ENCODE assay signal across 8 mouse cellular contexts in the genomic region with DNA sequence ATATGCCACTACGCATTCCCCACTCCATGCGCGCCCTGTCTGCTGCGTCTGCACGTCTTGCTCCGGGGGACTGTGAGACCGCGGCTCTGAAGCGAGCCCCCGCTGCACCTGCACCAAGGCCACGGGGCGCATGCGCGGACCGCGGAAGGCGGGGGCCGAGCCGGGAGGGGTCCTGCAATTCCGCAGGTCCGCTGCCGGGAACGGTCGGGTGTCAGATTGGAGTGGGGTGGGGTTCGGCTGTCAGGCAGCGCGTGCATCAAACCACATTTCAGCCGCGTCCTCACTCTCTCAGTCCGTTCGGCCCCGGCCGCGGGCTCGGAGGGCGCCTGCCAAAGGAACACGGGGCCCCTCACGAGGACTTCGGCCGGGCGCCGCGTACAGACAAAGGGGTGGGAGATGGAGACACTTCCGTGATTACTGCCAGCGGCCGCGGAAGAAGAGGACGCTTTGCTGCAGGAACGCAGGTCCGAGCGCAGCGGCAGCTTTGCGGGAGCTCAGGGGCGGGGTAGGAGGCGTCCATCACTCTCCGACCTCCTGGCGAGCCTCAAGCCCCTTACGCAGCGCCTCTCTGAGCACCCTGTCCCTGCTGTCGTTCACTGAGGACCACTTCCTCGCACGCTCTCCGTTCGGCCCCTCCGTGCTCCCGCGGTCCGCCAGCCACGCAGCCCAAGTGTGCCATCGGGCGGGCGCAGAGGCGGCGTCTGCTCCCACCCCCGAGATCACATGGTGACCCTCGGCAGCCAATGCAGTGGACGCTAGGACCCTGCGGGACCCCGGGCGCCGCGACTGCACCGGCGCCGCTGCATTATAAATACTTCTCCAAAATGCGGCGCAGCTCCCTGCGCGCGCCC. TPM values are rescaled to one million over a fixed set of nuclear protein-coding genes. Genes with fewer than 3 reads are reported as not detected.
DNase-seq lines count a peak whose midpoint lies in the region; ATAC-seq and TF ChIP-seq lines count a peak whose summit lies in the region.

Nat8l (plus strand) TSS at position 142 of the 851 bp plus-strand sequence.

- peak within 1 kb of the TSS; percentile 52 for H3K4me3 ChIP-seq in kidney, adult 2 months (ENCODE audit: insufficient read depth, low read depth, low read length)
- peak within 1 kb of the TSS; percentile 68 for H3K4me3 ChIP-seq in heart, embryonic 12.5 days
- H3K4me3 ChIP-seq in layer of hippocampus, adult 2 months: peak within 1 kb of the TSS; percentile 73
- peak within 1 kb of the TSS; percentile 56 for H3K4me3 ChIP-seq in liver, postnatal 0 days (ENCODE audit: low read depth, low read length)
- H3K4me3 ChIP-seq in olfactory bulb, adult 2 months (ENCODE audit: insufficient read depth, low read depth, low read length): peak within 1 kb of the TSS; percentile 86

- no peaks in the 10 kb centered on the region for H3K4me1 ChIP-seq in kidney, adult 2 months (ENCODE audit: control insufficient read depth, insufficient read depth, low read length)
- H3K4me1 ChIP-seq in heart, embryonic 12.5 days (replicated peaks): peaks cover 5% of the 10 kb centered on the region; the same call in 1 of the 2 replicates
- H3K4me1 ChIP-seq in liver, postnatal 0 days (ENCODE audit: insufficient read depth): peaks cover 17% of the 10 kb centered on the region; the same call in 1 of the 2 replicates
- H3K4me1 ChIP-seq in olfactory bulb, adult 2 months (ENCODE audit: control insufficient read depth, insufficient read depth, low read length): peaks cover 40% of the 10 kb centered on the region

- DNase-seq in kidney, adult 2 months: peak; percentile 14
- DNase-seq in kidney, adult 11 months: no peak
- DNase-seq in embryo, embryonic 11 days: peak; percentile 93
- peak; percentile 90 to 92 for DNase-seq in layer of hippocampus, adult 2 months (ENCODE audit: low spot score in 2 of 2)
- peak; percentile 52 for DNase-seq in liver, postnatal 0 days
- peak; percentile 80 for DNase-seq in thymus, postnatal 4 days

- no peaks in the 10 kb centered on the region for H3K9me3 ChIP-seq in heart, embryonic 12.5 days (replicated peaks)
- no peaks in the 10 kb centered on the region for H3K9me3 ChIP-seq in liver, postnatal 0 days (ENCODE audit: low read length)

- TF ChIP-seq POLR2A in kidney, adult 2 months (IDR thresholded peaks at IDR 0.05; ENCODE audit: low read depth, low read length): no peak
- peak; percentile 61 for TF ChIP-seq POLR2A in olfactory bulb, adult 2 months (IDR thresholded peaks at IDR 0.05; ENCODE audit: insufficient read depth, low read depth, low read length)

- H3K9ac ChIP-seq in heart, embryonic 12.5 days: peak within 1 kb of the TSS; percentile 67
- H3K9ac ChIP-seq in liver, postnatal 0 days (replicated peaks): peak within 1 kb of the TSS; percentile 38; the same call in 1 of the 2 replicates

- TF ChIP-seq CTCF in kidney, adult 2 months (conservative IDR thresholded peaks at IDR 0.05; ENCODE audit: insufficient read depth, insufficient read length, low read depth, low read length): no peak
- TF ChIP-seq CTCF in layer of hippocampus, adult 2 months (conservative IDR thresholded peaks at IDR 0.05): no peak
- no peak for TF ChIP-seq CTCF in liver, postnatal 0 days (IDR thresholded peaks at IDR 0.05; ENCODE audit: low read depth)
- TF ChIP-seq CTCF in olfactory bulb, adult 2 months (IDR thresholded peaks at IDR 0.05; ENCODE audit: insufficient read depth, low read depth, low read length): no peak

- H3K27me3 ChIP-seq in kidney, adult 2 months (replicated peaks; ENCODE audit: control insufficient read depth, insufficient read depth, low read length): peaks cover 2% of the 10 kb centered on the region; the same call in 1 of the 2 replicates
- H3K27me3 ChIP-seq in heart, embryonic 12.5 days (replicated peaks): peaks cover 73% of the 10 kb centered on the region
- H3K27me3 ChIP-seq in liver, postnatal 0 days (ENCODE audit: insufficient read depth, low read length): peaks cover 53% of the 10 kb centered on the region

- H3K36me3 ChIP-seq in kidney, adult 2 months (ENCODE audit: control insufficient read depth, insufficient read depth, low read length): no peaks in the 10 kb centered on the region
- peaks cover 5% of the 10 kb centered on the region; the same call in 1 of the 2 replicates for H3K36me3 ChIP-seq in heart, embryonic 12.5 days
- H3K36me3 ChIP-seq in liver, postnatal 0 days (replicated peaks; ENCODE audit: insufficient read depth, low read length): no peaks in the 10 kb centered on the region

- WGBS in kidney, adult 2 months: 2% methylated on average over 90 of the region's 90 CpGs
- under 1% methylated on average over 89 of the region's 90 CpGs for WGBS in heart, embryonic 12.5 days
- WGBS in liver, postnatal 0 days (ENCODE audit: insufficient replicate concordance): under 1% methylated on average over 79 of the region's 90 CpGs
- WGBS in olfactory bulb, adult 2 months: under 1% methylated on average over 90 of the region's 90 CpGs

- peak within 1 kb of the TSS; percentile 96 for H3K4me2 ChIP-seq in heart, embryonic 12.5 days
- peak within 1 kb of the TSS; percentile 70 for H3K4me2 ChIP-seq in liver, postnatal 0 days (ENCODE audit: low read depth, low read length)

- ATAC-seq in heart, embryonic 12.5 days (ENCODE audit: insufficient number of reproducible peaks, low FRiP score): peak; percentile 72
- ATAC-seq in liver, postnatal 0 days: peak; percentile 51

- no peak within 1 kb of the TSS for H3K27ac ChIP-seq in kidney, adult 2 months (ENCODE audit: insufficient read depth, low read depth, low read length)
- H3K27ac ChIP-seq in heart, embryonic 12.5 days (ENCODE audit: poor library complexity, severe bottlenecking): no peak within 1 kb of the TSS
- peak within 1 kb of the TSS; percentile 97 for H3K27ac ChIP-seq in layer of hippocampus, adult 2 months
- 0 out of 2 replicates have a peak within 1 kb of the TSS, but pooled peaks have one; percentile 0 for H3K27ac ChIP-seq in liver, postnatal 0 days (ENCODE audit: low read depth)
- peak within 1 kb of the TSS; percentile 91 for H3K27ac ChIP-seq in olfactory bulb, adult 2 months (ENCODE audit: insufficient read depth, low read depth, low read length)

- no peak for TF ChIP-seq EP300 in liver, postnatal 0 days (IDR thresholded peaks at IDR 0.05; ENCODE audit: low read depth)

RNA-seq across cellular contexts. Expression of gene Nat8l, which starts in this region (rescaled TPM):
- polyA plus RNA-seq in kidney, adult 2 months (2012; rRNA removed): 5.8 and 6.5 TPM in 2 replicates
- 0.64 and 0.73 TPM in 2 replicates for polyA plus RNA-seq in heart, embryonic 12.5 days (2016; fragmentation: Nextera tagmentation; extraction: Ambion mirVana)
- 100 to 1,000 TPM; 139 to 141 TPM for total RNA-seq in layer of hippocampus, adult 2 months (2021)
- polyA plus RNA-seq in liver, postnatal 0 days (2015; fragmentation: Nextera tagmentation; extraction: Ambion mirVana): 0.08 and 0.14 TPM in 2 replicates
- polyA plus RNA-seq in olfactory bulb, adult 2 months (2012; ENCODE audit: insufficient read depth, insufficient read length, low replicate concordance, missing spikeins): 93.3 TPM in 1 of 2 replicates, not detected in the other

Comparison
In these comparisons a context has a peak if more than half of its experiments do, and no peak if none do; other contexts are left out.
1. Peak in ATAC-seq, H3K4me3 ChIP-seq, H3K9ac ChIP-seq and H3K4me2 ChIP-seq in heart, embryonic 12.5 days; RNA of the gene not detected or under 1 TPM.
2. Peak in DNase-seq, ATAC-seq, H3K4me3 ChIP-seq, H3K27ac ChIP-seq, H3K9ac ChIP-seq and H3K4me2 ChIP-seq in liver, postnatal 0 days; RNA of the gene not detected or under 1 TPM.
3. H3K27ac ChIP-seq: peak in layer of hippocampus, adult 2 months (single experiment) and olfactory bulb, adult 2 months (single experiment); none in kidney, adult 2 months (single experiment) and heart, embryonic 12.5 days (single experiment).
4. Peak in every context shown above with its lines, with median percentiles within 50 percentile points of each other: H3K4me3 ChIP-seq.